Mouse (Mus musculus) testis, postnatal 14 days (tissue): ENCODE results near the gene Tmem230.
"Not testable (repeated sequence)": the region's sequence is repeated elsewhere in the genome, so short reads cannot be mapped to it uniquely, and the experiment has no call there.

Experiments
- DNase-seq: peaks from one replicate; pipeline ENCODE4 v3.0.0; 2021; ENCODE audit warnings: low spot score

Gene Tmem230

DNA sequence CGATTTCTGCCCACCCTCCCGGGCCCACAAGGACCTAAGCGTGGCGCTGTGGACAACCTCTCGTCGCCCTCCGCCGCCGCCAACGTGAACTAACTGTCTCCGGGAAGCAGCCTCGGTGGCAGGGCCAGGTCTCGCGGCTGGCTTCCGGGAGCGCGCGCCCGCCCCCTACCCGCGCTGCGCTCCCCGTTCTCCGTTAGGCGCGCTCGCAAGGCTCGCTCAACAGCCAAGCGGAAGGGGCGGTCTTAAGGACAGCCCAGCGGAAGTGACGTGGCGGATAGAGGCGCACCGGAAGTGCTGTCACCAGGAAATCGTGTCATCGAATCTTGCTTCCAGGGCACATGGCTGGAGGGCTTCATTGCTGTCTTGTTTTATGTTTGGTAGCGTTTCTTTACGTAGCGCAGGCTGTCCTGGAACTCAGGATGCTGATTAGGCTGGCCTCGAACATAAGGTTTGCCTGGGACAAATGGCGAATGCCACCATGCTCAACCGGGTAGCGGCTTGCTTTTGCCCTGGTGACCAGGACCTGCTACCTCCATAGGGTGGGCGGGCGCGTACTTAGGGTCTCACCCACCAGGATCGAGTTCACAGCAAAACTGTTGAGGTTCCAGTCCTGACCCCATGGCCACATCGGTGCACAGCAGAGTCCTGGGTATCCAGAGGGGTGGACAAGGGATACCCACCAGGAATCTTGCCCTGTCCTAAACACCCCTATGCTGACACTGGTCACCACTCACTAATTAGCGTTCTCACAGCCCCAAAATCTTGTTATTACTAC is at the start of gene Tmem230:
Gene Tmem230 (minus strand): TSS at position 269 of the 775 bp plus-strand sequence.
- DNase-seq = peak; percentile 94

DNA sequence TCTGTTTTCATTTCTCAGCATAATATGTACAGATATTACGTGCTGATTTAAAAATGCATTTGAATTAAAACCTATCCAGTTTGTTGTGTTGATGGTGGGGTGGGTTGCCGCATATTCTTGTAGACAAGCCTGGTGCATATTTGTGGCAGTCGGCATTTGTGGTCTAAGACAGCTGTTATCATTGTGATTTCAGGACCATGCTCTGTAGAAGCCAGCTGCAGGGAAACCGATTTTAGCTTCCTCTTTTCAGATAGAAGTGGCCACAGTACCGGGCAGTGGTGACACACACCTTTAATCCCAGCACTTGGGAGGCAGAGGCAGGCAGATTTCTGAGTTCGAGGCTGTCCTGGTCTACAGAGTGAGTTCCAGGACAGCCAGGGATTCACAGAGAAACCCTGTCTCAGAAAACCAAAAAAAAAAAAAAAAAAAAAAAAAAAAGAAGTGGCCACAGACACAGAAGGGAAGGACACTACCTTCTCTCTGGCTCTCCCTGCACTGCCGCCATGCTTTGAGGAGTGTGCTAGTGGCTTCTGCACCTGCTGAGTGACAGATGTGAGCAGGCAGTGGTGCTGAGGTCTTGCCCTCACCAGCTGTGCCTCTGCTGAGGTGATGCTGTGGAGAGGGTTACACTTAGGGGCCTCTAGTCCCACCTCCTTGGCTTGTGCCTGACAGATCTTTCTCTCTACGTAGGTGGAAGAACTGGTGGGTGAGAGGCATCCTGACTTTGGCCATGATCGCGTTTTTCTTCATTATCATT is 46.3 kb upstream of the Tmem230 start:
- DNase-seq = no peak

DNA sequence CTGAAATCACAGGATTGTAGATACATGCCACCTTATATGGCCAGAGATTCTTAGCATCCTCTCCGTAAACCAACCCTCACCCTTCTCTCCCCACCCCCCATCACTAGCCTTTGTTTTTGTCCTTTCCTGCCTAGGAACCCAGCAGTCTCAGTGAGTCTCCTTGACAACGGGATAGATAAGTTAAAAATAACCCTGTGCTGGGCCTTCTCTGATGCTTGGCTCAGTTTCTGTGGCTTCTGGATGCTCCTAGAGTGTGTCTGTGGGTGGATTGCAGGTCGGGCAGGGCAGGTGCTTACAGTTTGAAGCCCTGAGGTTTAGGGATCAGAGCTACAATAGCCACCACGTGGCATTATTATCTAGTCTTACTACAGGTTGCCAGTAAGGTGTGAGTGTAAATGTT is 44.5 kb upstream of the Tmem230 start:
- DNase-seq = no peak

DNA sequence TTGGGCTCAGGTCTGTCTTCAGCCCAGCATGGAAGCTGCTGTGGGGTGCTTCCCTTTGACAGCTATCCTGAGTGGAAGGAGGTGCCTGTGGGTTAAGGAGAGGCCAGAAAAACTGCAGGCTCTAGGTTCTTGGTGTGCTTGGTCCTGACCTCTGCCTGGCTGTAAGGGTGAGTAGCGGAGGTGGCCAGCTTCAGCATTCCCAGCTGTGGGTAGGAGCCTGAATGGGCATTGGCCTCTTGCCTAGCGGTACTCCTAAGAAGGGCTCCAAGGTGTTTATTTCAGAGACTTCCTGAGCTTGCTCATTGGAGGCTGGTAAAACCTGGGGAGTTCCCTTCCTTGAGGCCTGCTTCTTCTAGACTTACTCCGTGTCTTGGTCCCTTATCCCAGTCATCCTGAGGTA is 43.7 kb upstream of the Tmem230 start:
- no peak for DNase-seq

DNA sequence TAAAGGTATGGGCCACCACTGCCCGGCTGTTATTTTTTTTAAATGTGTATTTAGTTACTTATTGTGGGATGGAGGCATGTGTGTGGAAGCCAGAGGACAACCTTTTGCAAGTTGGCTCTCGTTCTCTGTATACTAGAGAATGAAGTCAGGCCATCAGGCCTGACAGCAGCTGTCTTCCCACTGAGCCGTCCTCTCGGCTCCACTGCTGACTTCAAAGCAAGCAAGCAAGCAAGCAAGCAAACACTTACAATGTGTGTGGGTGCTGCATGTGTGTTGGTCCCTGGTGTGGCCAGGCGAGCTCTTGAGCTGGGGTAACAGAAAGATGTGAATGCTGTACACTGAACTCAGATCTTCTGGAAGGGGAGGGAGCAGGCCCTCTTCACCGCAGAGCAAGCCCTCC is 43.2 kb upstream of the Tmem230 start:
- no peak for DNase-seq

DNA sequence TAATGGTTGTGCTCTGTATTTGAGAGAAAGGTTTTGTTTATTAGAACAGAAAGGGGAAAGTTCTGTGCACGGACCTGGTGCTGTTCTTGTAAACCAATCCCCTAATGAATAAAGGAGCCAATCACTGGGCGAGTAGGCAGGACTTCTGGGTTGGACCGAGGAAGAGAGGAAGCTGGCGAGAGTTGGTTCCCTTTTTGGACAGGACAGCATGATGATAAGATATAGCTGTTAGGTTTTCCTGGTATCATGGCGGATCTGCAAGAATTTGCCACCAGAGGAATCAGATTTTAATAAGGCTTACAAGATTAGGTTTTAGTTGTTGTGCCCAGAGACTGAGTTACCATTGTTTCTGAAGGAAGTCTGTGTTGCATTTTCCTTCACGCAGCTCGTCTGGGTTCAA is 41.6 kb upstream of the Tmem230 start:
- not testable (repeated sequence) for DNase-seq

DNA sequence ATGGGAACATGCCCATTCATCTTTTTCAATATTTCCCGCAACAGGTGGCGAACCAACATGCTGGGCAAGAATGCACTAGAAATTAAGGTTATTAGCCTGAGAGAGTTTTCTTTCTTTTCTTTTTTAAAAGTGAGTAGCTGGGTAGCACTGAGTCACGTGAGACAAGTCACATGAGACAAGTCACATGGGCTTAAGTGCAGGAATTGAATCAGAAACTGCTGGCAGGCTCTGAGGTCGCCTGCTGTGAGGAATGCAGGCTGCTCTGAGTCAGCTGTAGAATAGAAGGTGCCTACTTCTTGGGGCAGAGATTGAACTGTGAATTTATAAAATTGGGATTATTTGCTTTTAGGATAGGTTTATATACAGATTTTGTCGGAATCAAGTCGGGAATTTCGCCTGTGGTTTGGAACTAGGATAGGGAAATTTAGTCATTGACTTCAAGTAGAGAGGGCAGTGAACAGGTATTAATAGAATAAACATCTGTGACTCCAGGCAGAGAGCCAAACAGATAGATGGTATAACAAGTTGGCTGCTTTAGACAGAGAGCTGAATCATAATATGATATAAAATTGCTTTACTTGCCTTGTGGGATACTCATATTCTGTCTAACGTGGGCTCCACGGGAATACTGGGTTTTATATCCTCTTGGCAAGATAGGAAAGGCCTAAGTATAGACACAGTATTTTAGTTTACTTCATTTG is 38.9 kb upstream of the Tmem230 start:
- DNase-seq = no peak

DNA sequence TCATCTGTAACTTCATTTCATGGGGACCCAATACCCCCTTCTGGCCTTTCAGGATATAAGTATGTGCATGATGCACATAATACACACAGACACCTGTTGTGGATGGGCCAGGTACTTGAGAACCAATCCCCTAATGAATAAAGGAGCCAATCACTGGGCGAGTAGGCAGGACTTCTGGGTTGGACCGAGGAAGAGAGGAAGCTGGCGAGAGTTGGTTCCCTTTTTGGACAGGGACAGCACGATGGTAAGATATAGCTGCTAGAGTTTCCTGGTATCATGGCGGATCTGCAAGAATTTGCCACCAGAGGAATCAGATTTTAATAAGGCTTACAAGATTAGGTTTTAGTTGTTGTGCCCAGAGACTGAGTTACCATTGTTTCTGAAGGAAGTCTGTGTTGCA is 38.1 kb upstream of the Tmem230 start:
- DNase-seq = not testable (repeated sequence)

DNA sequence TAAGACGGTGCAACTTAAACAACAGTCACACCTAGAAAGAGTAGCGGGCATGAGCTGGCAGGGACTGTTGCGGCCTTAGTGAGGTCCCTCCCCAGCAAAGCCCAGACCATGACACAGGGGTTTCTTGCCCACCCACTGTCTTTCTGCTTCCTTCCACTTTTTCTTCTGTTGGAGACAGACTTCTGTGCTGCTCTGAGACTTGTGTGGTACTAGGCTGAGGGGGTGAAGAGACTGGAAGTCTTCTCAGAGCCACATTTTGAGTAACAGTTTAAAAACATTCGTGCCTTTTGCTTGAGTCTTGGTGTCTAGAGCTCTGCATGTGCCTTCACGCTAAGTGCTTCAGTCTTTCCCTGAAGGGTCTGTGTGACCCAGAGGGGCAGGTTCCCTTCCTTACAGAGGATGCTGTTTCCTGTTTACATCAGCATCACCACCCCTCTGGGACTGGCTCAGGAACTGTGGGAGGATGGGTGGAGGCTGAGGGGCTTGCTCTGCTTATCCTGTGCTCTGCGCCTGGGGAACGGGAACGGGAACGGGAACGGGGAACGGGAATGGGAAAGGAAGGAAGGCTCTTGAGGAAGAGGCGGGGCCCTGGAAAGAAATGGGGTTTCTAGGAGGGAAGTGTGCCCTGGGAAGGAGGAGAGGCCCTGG is 37.0 kb upstream of the Tmem230 start:
- no peak for DNase-seq

DNA sequence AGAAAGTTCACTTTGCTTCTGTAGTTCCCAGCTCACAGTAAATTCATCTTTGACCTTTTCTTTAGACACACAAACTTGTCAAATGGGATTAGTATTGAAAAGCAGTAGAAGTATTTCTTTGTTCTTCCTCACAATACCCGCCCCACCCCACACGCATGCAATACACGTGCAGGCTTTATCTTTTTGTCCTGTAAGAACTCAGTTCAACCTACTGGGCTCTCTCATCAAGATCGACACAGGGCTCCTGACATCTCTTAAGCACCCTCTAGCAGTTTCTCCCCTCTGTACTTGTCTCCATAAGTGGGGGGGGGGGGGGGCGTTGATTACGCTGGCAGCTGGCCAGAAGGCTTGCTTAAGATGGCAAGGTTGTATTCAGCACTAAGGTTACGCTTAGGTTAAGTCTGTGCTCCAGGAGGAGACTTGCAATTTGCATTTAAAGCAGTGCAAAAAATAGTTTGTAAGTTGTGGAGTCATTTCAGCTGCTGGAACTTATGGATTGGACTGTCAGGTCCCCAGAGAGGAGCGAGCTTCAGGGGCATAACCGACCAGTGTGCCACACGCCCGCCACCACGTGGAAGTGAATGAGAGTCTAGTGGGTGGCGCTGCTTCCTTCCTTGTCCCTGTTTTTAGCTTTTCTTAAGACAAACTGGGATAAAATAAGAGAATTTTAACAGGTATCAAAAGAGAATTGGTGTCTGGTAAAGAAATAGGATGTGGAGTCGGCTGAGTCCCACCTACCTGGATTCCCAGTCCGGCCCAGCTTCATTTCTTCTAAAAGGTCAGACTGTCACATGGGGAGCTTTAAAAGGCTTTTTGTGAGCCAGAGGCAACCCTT is 35.8 kb upstream of the Tmem230 start:
- DNase-seq = no peak

DNA sequence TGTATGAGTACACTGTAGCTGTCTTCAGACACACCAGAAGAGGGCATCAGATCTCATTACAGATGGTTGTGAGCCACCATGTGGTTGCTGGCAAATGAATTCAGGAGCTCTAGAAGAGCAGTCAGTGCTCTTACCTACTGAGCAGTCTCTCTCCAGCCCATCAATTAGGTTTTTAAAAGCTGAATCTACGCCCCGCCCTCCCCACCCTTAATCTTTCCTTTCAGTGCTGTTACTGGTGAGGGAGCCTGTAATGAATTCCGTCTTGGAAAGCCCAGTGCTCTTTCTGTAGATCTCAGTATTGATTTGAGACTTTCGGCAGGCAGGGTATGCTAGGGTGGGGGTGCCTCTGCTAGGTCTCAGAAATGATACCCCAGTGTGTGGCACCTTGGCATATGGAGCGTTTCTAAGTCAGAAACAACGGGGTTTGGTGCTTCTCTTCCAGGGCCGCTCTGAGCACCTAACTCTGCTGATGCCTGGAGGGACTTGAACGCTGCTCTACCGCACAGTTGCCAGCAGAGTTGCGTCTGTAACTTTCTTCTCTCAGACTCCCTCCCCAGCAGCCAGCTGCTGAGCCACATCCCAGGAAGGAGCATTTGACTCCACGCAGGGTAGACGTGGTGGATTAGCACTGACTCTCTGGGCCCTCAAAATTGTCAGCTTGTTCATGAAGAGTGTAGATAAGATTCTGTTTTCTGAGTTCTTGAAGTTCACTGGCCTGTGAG is 35.0 kb upstream of the Tmem230 start:
- no peak for DNase-seq

DNA sequence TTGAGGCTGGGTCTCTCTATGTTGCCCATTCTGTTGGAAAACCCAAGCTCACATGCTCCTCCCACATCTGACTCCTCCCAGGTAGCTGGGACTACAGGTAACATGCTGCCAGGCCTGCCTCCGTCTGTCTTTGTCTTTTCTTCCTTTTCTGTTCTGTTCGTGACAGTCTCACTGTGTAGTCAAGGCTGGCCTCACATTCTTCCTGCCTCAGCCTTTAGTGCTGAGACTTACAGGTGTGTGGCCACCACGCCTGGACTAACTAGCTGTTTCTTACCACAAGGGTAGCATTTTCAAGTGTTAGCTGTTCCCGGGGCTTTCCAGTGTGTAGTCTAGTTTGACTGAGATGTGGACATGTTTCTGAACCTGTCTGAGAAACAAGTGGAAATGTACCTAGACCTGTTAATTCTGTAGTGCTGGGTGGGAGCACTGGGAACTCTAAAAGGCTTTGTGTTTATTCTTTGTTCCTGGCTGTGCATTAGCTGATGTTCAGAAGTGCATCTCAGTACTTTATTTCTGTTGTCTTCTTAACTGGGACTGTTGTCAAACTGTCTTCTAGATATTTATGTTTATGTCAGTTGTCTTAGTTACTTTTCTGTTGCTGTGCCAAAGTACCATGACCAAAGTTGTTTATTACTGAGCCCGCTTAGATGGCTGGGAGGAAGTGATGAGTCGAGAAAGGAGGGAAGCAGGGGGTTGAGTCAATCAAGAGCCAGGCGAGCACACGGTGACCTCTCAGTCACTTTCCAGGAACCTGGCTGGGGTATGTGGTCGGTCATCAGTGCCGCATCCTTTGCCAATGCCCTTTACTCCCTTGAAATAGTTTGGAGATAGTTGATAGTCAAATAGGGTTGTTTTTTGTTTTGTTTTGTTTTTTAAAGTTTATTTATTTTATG is 34.2 kb upstream of the Tmem230 start:
- DNase-seq = no peak

DNA sequence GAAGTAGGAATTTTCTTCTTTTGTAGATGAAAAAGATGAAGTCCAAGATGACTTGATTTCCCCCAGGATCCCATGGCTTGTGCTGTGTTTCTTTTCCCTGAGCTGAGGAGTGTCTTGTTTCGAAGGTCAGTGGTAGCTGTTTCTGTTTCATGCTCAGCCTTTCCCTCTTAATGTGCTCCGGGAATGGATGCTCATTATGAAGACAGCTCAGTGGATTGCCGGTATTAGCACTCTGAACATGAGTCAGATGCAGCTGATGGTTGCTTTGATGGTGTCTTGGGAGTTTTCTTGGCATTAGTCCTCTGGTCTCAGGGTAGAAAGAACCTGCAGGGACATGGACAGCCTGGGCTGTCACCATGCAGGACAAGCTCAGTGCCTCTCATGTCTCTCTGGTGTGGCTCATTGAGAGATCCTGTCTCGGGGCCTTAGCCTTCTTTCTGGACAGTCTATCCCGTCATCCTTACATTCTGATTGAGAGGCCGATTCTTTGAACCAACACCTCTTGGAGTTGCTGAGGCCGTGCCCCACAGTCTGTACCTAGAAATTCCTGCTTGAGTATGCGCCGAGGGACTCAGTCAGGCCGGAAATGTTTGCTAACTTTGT is 33.0 kb upstream of the Tmem230 start:
- DNase-seq = no peak

DNA sequence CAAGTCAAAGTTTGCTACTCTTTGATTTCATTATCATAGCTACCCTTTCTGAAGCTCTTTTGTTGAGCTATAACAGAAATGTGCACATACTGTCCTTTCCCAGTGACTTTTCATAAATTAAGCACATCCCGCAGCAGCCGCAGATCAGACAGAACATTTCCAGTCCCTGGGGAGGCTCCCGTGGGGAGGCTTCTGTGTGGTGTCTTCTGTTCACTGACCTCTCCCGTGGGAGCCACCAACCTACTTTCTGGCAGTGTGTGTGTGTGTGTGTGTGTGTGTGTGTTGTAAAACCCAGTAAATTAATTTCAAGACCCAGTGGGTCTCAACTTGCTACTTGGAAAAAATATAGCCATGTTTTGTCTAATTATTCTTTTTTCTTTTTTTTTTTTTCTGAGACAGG is 32.4 kb upstream of the Tmem230 start:
- peak; percentile 33 for DNase-seq

DNA sequence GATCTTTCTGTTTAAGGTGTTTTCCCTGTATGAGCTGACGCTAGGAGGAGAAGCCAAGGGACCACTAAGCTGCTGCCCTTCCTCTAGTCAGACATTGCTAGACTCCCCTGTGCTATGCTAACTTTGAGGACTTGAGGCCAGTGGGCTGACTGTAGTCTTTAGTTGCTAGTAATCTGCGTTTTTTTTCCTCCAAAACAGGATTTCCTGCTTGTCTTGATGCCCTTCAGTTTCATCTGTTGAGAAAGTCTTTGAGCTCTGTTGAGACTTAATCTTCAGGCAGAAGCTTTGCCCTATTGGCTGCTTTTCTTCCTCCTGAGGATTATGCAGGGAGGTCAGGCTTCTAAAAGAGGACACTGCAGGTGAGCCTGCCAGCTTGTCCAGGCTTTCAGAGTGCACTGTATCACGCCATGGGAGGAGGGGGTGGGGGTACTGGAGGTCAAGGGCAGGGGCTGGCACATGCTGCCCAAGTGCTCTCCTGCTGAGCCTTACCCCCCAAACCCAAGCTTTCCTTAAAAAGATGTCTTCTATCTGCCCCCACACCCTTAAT is 31.8 kb upstream of the Tmem230 start:
- DNase-seq = no peak

DNA sequence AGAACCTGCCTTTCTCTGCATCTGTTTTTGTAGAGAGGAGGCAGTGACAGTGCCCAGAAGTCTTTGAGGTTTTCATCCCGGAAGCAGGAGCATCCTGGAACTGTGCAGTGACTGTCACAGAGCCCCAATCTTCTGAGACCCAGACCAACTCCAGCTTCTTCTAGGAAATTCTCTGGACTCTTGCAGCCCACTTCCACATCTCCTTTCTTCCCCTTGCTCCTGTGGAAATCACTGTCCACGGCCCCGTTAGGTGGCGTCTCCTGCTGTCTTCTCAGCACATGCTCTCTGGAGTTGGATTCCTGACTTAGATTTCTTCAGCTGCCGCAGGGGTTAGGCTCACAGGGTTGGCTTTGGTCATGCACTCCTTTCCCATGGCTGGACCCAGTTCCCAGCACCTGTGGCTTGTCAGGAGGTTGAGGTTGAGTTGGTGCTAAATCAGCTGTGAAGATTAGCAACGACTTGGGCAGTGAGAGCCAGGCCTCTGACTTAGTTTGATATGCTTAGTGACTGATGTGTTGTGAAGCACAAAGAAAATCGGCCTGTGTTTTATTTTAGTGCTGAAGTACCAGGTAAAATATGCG is 30.8 kb upstream of the Tmem230 start:
- DNase-seq = no peak

DNA sequence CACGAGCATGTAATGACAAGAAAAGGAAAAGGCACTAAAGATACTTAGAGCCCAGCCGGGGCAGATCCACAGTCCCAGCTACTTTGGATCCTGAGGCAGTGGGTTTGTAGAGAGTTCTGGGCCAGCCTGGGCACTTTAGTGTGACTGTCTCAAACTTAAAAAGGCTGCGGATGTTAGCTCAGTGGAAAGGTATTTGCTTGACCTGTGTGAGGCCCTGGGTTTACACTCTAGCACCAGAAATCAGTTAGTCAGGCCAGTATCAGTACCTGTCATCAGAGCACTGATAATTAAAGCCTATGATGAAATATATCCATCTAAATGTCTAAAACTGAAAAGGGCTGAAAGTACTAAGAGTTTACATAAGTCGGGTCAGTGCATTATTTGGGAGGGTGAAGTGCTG is 28.6 kb upstream of the Tmem230 start:
- no peak for DNase-seq

DNA sequence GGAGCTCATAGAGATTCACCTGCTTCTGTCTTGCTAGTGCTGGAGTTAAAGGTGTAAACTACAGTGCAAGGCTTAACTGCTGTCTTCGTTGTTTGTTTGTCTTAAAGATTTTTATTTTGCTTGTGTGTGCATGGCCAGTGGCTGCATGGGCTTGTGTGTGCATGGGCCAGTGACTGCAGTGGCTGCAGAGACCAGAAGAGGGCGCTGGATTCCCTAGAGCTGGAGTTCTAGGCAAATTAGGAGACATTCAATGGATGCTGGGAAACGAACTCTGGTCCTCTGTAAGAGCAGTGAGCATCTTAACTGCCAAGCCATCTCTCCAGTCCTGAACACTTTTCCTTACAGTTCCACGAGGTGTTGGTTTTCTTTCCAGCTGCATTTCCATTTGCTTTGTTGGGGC is 27.9 kb upstream of the Tmem230 start:
- DNase-seq = no peak
